In the genomic region with DNA sequence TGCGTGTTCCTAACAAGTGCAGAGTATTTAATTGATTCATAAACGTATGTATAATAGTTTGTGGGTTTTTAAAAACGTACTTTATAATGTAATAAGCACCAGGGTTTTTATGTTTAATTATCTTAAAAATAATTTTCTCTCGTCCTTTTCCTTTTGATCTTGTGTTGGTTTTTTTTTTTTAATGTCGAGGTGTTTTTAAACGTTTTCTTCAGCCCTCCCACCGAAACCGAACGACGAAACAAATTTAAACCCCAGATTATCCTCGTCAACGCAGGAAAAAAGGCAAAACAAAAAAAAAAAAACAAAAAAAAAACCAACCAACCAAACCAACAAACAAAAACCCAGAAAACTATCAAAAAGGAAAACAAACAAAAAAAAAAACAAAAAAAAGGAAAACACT, we compare ENCODE assay signal across 9 mouse cellular contexts. TPM values are rescaled to one million over a fixed set of nuclear protein-coding genes. Genes with fewer than 3 reads are reported as not detected.
DNase-seq lines count a peak whose midpoint lies in the region; ATAC-seq and TF ChIP-seq lines count a peak whose summit lies in the region.
"Had no signal": no experiment of that assay in that cellular context is flagged by ENCODE, and none has a peak within 500 bp of the region (broad histone marks: within the 10 kb centered on the region; RNA-seq: fewer than 3 reads in every experiment).

No protein-coding gene starts in this region.

- H3K27ac ChIP-seq in kidney, embryonic 16.5 days (ENCODE audit: low read length): no peak overlapping the region
- H3K27ac ChIP-seq in embryonic facial prominence, embryonic 13.5 days: no peak overlapping the region
- H3K27ac ChIP-seq in intestine, embryonic 15.5 days: no peak overlapping the region
- H3K27ac ChIP-seq in midbrain, embryonic 16.5 days (ENCODE audit: low read length): no peak overlapping the region
- H3K27ac ChIP-seq in thymus, adult 2 months (ENCODE audit: control insufficient read depth, insufficient read depth, low read length): no peak overlapping the region

- TF ChIP-seq CTCF in thymus, adult 2 months (IDR thresholded peaks at IDR 0.05; ENCODE audit: borderline replicate concordance, control insufficient read depth, extremely low read depth, insufficient read depth, low read length, poor library complexity): no peak

- 8% methylated on average over 12 of the region's 12 CpGs for WGBS in kidney, embryonic 16.5 days
- 4% methylated on average over 12 of the region's 12 CpGs for WGBS in embryonic facial prominence, embryonic 13.5 days
- WGBS in intestine, embryonic 15.5 days: 13% methylated on average over 12 of the region's 12 CpGs
- 3% methylated on average over 12 of the region's 12 CpGs for WGBS in midbrain, embryonic 16.5 days
- 1% methylated on average over 12 of the region's 12 CpGs for WGBS in thymus, adult 2 months

- no peak for DNase-seq in kidney, postnatal 36 days
- no peak for DNase-seq in spleen, postnatal 14 days (ENCODE audit: low spot score in 2 of 2)
- no peak for DNase-seq in thymus, adult 2 months
- no peak for DNase-seq in thymus, postnatal 4 days
- DNase-seq: kidney, adult 2 months had no signal

- no peaks in the 10 kb centered on the region for H3K9me3 ChIP-seq in kidney, embryonic 16.5 days (ENCODE audit: low read length)
- no peaks in the 10 kb centered on the region for H3K9me3 ChIP-seq in embryonic facial prominence, embryonic 13.5 days
- H3K9me3 ChIP-seq in intestine, embryonic 15.5 days: no peaks in the 10 kb centered on the region
- no peaks in the 10 kb centered on the region for H3K9me3 ChIP-seq in midbrain, embryonic 16.5 days (replicated peaks; ENCODE audit: control insufficient read depth, low read length, poor library complexity, severe bottlenecking)

- peak overlapping the region; percentile 52 for H3K4me2 ChIP-seq in kidney, embryonic 16.5 days (replicated peaks; ENCODE audit: low read depth, low read length)
- H3K4me2 ChIP-seq in embryonic facial prominence, embryonic 13.5 days: peak overlapping the region; percentile 46
- peak overlapping the region; percentile 54 for H3K4me2 ChIP-seq in intestine, embryonic 15.5 days (replicated peaks)
- H3K4me2 ChIP-seq in midbrain, embryonic 16.5 days (ENCODE audit: low read length): peak overlapping the region; percentile 42

- ATAC-seq in kidney, embryonic 16.5 days (ENCODE audit: low FRiP score, low TSS enrichment): no peak
- no peak for ATAC-seq in embryonic facial prominence, embryonic 13.5 days (ENCODE audit: insufficient number of reproducible peaks, insufficient read depth, low FRiP score, low TSS enrichment, low read depth)
- ATAC-seq in intestine, embryonic 15.5 days: no peak
- ATAC-seq in midbrain, embryonic 16.5 days: no peak

- H3K36me3 ChIP-seq in kidney, embryonic 16.5 days (ENCODE audit: insufficient read depth, low read length): no peaks in the 10 kb centered on the region
- H3K36me3 ChIP-seq in embryonic facial prominence, embryonic 13.5 days: peaks cover 14% of the 10 kb centered on the region
- H3K36me3 ChIP-seq in intestine, embryonic 15.5 days: no peaks in the 10 kb centered on the region
- H3K36me3 ChIP-seq in midbrain, embryonic 16.5 days (ENCODE audit: control insufficient read depth, insufficient read depth, low read length): no peaks in the 10 kb centered on the region
- no peaks in the 10 kb centered on the region for H3K36me3 ChIP-seq in thymus, adult 2 months (ENCODE audit: control insufficient read depth, insufficient read depth, low read length)

- no peak for TF ChIP-seq POLR2A in thymus, adult 2 months (IDR thresholded peaks at IDR 0.05; ENCODE audit: control insufficient read depth, extremely low read depth, insufficient read depth, low read length, poor library complexity)

- H3K4me1 ChIP-seq in kidney, embryonic 16.5 days (ENCODE audit: insufficient read depth, low read length): peaks cover 57% of the 10 kb centered on the region
- H3K4me1 ChIP-seq in embryonic facial prominence, embryonic 13.5 days: peaks cover 64% of the 10 kb centered on the region
- H3K4me1 ChIP-seq in intestine, embryonic 15.5 days (replicated peaks): peaks cover 42% of the 10 kb centered on the region
- peaks cover 24% of the 10 kb centered on the region for H3K4me1 ChIP-seq in midbrain, embryonic 16.5 days (ENCODE audit: control insufficient read depth, insufficient read depth, low read length)
- peaks cover 42% of the 10 kb centered on the region for H3K4me1 ChIP-seq in thymus, adult 2 months (replicated peaks; ENCODE audit: control insufficient read depth, insufficient read depth, low read length)

- H3K4me3 ChIP-seq in kidney, embryonic 16.5 days (ENCODE audit: low read length): peak overlapping the region; percentile 31; the same call in 1 of the 2 replicates
- H3K4me3 ChIP-seq in embryonic facial prominence, embryonic 13.5 days: peak overlapping the region; percentile 20
- H3K4me3 ChIP-seq in intestine, embryonic 15.5 days (replicated peaks): no peak overlapping the region
- no peak overlapping the region for H3K4me3 ChIP-seq in midbrain, embryonic 16.5 days (ENCODE audit: low read depth, low read length)
- no peak overlapping the region for H3K4me3 ChIP-seq in thymus, adult 2 months (ENCODE audit: control insufficient read depth, insufficient read depth, low read length)

- peaks cover 77% of the 10 kb centered on the region for H3K27me3 ChIP-seq in kidney, embryonic 16.5 days (ENCODE audit: insufficient read depth, low read length)
- peaks cover 76% of the 10 kb centered on the region for H3K27me3 ChIP-seq in embryonic facial prominence, embryonic 13.5 days
- peaks cover 78% of the 10 kb centered on the region for H3K27me3 ChIP-seq in intestine, embryonic 15.5 days (replicated peaks)
- H3K27me3 ChIP-seq in midbrain, embryonic 16.5 days (ENCODE audit: control insufficient read depth, insufficient read depth, low read depth, low read length): peaks cover 38% of the 10 kb centered on the region
- peaks cover 20% of the 10 kb centered on the region for H3K27me3 ChIP-seq in thymus, adult 2 months (ENCODE audit: control insufficient read depth, insufficient read depth, low read length)

- H3K9ac ChIP-seq in kidney, embryonic 16.5 days (replicated peaks; ENCODE audit: low read length): 0 out of 2 replicates have a peak overlapping the region, but pooled peaks have one; percentile 53
- H3K9ac ChIP-seq in embryonic facial prominence, embryonic 13.5 days: peak overlapping the region; percentile 55
- no peak overlapping the region for H3K9ac ChIP-seq in intestine, embryonic 15.5 days
- H3K9ac ChIP-seq in midbrain, embryonic 16.5 days (ENCODE audit: low read depth, low read length): peak overlapping the region; percentile 42; the same call in 1 of the 2 replicates

RNA-seq across cellular contexts. Expression of a gene that starts 4.7 kb away (rescaled TPM):
- 7.9 and 8.1 TPM in 2 replicates for polyA plus RNA-seq in kidney, embryonic 16.5 days (2015; fragmentation: Nextera tagmentation; extraction: Ambion mirVana)
- 4.8 and 4.9 TPM in 2 replicates for polyA plus RNA-seq in embryonic facial prominence, embryonic 13.5 days (2015; fragmentation: Nextera tagmentation; extraction: Ambion mirVana)
- 5.1 and 5.5 TPM in 2 replicates for polyA plus RNA-seq in intestine, embryonic 15.5 days (2015; fragmentation: Nextera tagmentation; extraction: Ambion mirVana)
- polyA plus RNA-seq in midbrain, embryonic 16.5 days (2015; fragmentation: Nextera tagmentation; extraction: Ambion mirVana): 2.2 and 3.1 TPM in 2 replicates
- 7.1 and 7.5 TPM in 2 replicates for polyA plus RNA-seq in thymus, adult 2 months (2012; rRNA removed)

RNA-seq across cellular contexts. Expression of a gene that starts 16.8 kb away (rescaled TPM):
- polyA plus RNA-seq in kidney, embryonic 16.5 days (2015; fragmentation: Nextera tagmentation; extraction: Ambion mirVana): 2.3 and 2.8 TPM in 2 replicates
- polyA plus RNA-seq in embryonic facial prominence, embryonic 13.5 days (2015; fragmentation: Nextera tagmentation; extraction: Ambion mirVana): 6.1 and 6.2 TPM in 2 replicates
- polyA plus RNA-seq in intestine, embryonic 15.5 days (2015; fragmentation: Nextera tagmentation; extraction: Ambion mirVana): 3.1 and 3.7 TPM in 2 replicates
- polyA plus RNA-seq in midbrain, embryonic 16.5 days (2015; fragmentation: Nextera tagmentation; extraction: Ambion mirVana): 0.80 and 1.1 TPM in 2 replicates
- 1.8 and 2.6 TPM in 2 replicates for polyA plus RNA-seq in thymus, adult 2 months (2012; rRNA removed)

RNA-seq across cellular contexts. Expression of a gene that starts 18.3 kb away (rescaled TPM):
- 22.5 and 26.7 TPM in 2 replicates for polyA plus RNA-seq in kidney, embryonic 16.5 days (2015; fragmentation: Nextera tagmentation; extraction: Ambion mirVana)
- 16.3 and 16.6 TPM in 2 replicates for polyA plus RNA-seq in embryonic facial prominence, embryonic 13.5 days (2015; fragmentation: Nextera tagmentation; extraction: Ambion mirVana)
- 14.8 and 17.0 TPM in 2 replicates for polyA plus RNA-seq in intestine, embryonic 15.5 days (2015; fragmentation: Nextera tagmentation; extraction: Ambion mirVana)
- 13.0 and 14.2 TPM in 2 replicates for polyA plus RNA-seq in midbrain, embryonic 16.5 days (2015; fragmentation: Nextera tagmentation; extraction: Ambion mirVana)
- 155 and 182 TPM in 2 replicates for polyA plus RNA-seq in thymus, adult 2 months (2012; rRNA removed)

RNA-seq across cellular contexts. Expression of a gene that starts 19.9 kb away (rescaled TPM):
- polyA plus RNA-seq in kidney, embryonic 16.5 days (2015; fragmentation: Nextera tagmentation; extraction: Ambion mirVana): 81.5 and 82.9 TPM in 2 replicates
- 71.3 and 78.6 TPM in 2 replicates for polyA plus RNA-seq in embryonic facial prominence, embryonic 13.5 days (2015; fragmentation: Nextera tagmentation; extraction: Ambion mirVana)
- polyA plus RNA-seq in intestine, embryonic 15.5 days (2015; fragmentation: Nextera tagmentation; extraction: Ambion mirVana): 59.9 and 68.3 TPM in 2 replicates
- 59.0 and 68.1 TPM in 2 replicates for polyA plus RNA-seq in midbrain, embryonic 16.5 days (2015; fragmentation: Nextera tagmentation; extraction: Ambion mirVana)
- polyA plus RNA-seq in thymus, adult 2 months (2012; rRNA removed): 169 and 181 TPM in 2 replicates

RNA-seq across cellular contexts. Expression of a gene that starts 43.3 kb away (rescaled TPM):
- 73.5 and 78.0 TPM in 2 replicates for polyA plus RNA-seq in kidney, embryonic 16.5 days (2015; fragmentation: Nextera tagmentation; extraction: Ambion mirVana)
- 64.3 and 67.6 TPM in 2 replicates for polyA plus RNA-seq in embryonic facial prominence, embryonic 13.5 days (2015; fragmentation: Nextera tagmentation; extraction: Ambion mirVana)
- 84.2 and 85.5 TPM in 2 replicates for polyA plus RNA-seq in intestine, embryonic 15.5 days (2015; fragmentation: Nextera tagmentation; extraction: Ambion mirVana)
- polyA plus RNA-seq in midbrain, embryonic 16.5 days (2015; fragmentation: Nextera tagmentation; extraction: Ambion mirVana): 13.0 and 16.3 TPM in 2 replicates
- 29.2 and 33.7 TPM in 2 replicates for polyA plus RNA-seq in thymus, adult 2 months (2012; rRNA removed)

Comparison
In these comparisons a context has a peak if more than half of its experiments do, and no peak if none do; other contexts are left out.
1. H3K4me3 ChIP-seq: peak in kidney, embryonic 16.5 days (single experiment) and embryonic facial prominence, embryonic 13.5 days (single experiment); none in intestine, embryonic 15.5 days (single experiment), midbrain, embryonic 16.5 days (single experiment) and thymus, adult 2 months (single experiment).
2. Peak in every context shown above with its lines, with median percentiles within 50 percentile points of each other: H3K4me2 ChIP-seq.